Mouse (Mus musculus): ENCODE measurements around the gene Gtf2ird1. TPM values are rescaled to one million over a fixed set of nuclear protein-coding genes. Genes with fewer than 3 reads are reported as not detected.
"Not testable (repeated sequence)": the region's sequence is repeated elsewhere in the genome, so short reads cannot be mapped to it uniquely, and the experiment has no call there.

Gtf2ird1 gene
- polyA plus RNA-seq, 1 experiment: 31.9 TPM

GRCm38 (mm10) chr5:134372926-134373658 lies 83.4 kb downstream of the Gtf2ird1 start:
- no peak for TF ChIP-seq POLR2A (IDR thresholded peaks at IDR 0.05; ENCODE audit: extremely low read depth, insufficient read depth, low read length)
- 0 out of 2 replicates have a peak, but pooled peaks have one; percentile 14 for TF ChIP-seq CTCF (IDR thresholded peaks at IDR 0.05; ENCODE audit: extremely low read depth, insufficient read depth, low read length)
- no peak overlapping the region for H3K27ac ChIP-seq (ENCODE audit: insufficient read depth, low read length)
- H3K4me1 ChIP-seq (ENCODE audit: control insufficient read depth, insufficient read depth, low read length): no peaks in the 10 kb centered on the region
- no peak overlapping the region for H3K4me3 ChIP-seq (ENCODE audit: insufficient read depth, low read length)

DNA sequence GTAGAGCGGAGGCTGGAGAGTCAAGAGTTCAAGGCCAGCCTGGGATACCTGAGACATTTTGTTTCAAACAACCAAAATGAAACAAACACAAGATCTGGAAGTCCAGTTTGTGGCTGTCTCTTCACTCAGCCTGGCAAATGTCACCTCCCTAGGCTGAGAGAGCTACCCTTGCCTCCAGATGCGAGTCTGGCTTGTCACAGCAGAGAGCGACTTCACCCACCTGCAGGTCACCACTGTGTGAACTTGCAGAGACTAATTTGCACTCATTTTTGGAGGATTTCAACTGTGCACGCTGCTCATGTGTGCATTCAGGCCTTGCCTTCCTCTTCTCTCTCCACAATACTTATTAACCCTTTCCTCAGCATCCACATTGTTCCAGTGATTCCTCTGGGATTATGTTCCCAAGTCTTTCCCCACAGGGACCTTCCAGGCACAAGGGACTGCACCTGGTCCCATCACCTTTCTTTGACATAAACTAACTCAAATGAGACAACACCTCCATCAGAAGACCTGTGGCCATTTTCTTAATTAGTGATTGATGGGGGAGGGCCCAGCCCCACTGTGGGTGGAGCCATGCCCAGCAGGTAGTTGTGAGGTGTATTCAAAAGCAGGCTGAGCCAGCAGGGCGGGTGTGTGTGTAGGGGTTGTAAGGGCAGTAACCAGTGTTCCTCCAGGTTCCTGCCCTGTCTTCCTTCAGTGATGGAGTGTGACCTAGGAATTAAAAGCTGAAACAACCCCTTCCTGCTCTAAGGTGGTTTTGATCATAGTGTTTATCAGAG lies 84.8 kb downstream of the Gtf2ird1 start:
- H3K4me1 ChIP-seq (ENCODE audit: control insufficient read depth, insufficient read depth, low read length): no peaks in the 10 kb centered on the region
- H3K27ac ChIP-seq (ENCODE audit: insufficient read depth, low read length): no peak overlapping the region
- H3K4me3 ChIP-seq (ENCODE audit: insufficient read depth, low read length): no peak overlapping the region
- no peak for TF ChIP-seq POLR2A (IDR thresholded peaks at IDR 0.05; ENCODE audit: extremely low read depth, insufficient read depth, low read length)
- no peak for TF ChIP-seq CTCF (IDR thresholded peaks at IDR 0.05; ENCODE audit: extremely low read depth, insufficient read depth, low read length)

- TF ChIP-seq POLR2A (IDR thresholded peaks at IDR 0.05; ENCODE audit: extremely low read depth, insufficient read depth, low read length): no peak
- TF ChIP-seq CTCF (IDR thresholded peaks at IDR 0.05; ENCODE audit: extremely low read depth, insufficient read depth, low read length): no peak
- H3K27ac ChIP-seq (ENCODE audit: insufficient read depth, low read length): no peak overlapping the region
- no peaks in the 10 kb centered on the region for H3K4me1 ChIP-seq (ENCODE audit: control insufficient read depth, insufficient read depth, low read length)
- H3K4me3 ChIP-seq (ENCODE audit: insufficient read depth, low read length): no peak overlapping the region
Measured at GRCm38 (mm10) chr5:134370831-134371230, 85.7 kb downstream of the Gtf2ird1 start.

- Histone ChIP-seq H3K4me3 (ENCODE audit: insufficient read depth, low read length) (no peak overlapping the region), H3K27ac (ENCODE audit: insufficient read depth, low read length) (no peak overlapping the region), H3K4me1 (ENCODE audit: control insufficient read depth, insufficient read depth, low read length) (no peaks in the 10 kb centered on the region)
- TF ChIP-seq CTCF (IDR thresholded peaks at IDR 0.05; ENCODE audit: extremely low read depth, insufficient read depth, low read length) (no peak), POLR2A (IDR thresholded peaks at IDR 0.05; ENCODE audit: extremely low read depth, insufficient read depth, low read length) (no peak)
Measured at GRCm38 (mm10) chr5:134359101-134359500, 97.4 kb downstream of the Gtf2ird1 start.

DNA sequence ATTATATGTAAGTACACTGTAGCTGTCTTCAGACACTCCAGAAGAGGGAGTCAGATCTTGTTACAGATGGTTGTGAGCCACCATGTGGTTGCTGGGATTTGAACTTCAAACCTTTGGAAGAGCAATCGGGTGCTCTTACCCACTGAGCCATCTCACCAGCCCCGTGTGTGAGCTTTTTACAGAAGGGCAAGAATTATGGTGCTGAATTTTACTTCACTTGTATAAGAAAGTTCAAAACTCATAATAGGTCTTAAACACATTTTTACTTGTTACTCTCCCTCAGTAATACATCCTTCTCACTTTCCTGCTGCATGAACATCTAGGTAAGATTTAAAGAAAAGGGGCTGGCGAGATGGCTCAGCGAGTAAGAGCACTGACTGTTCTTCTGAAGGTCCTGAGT lies 101.1 kb downstream of the Gtf2ird1 start:
- H3K4me1 ChIP-seq (ENCODE audit: control insufficient read depth, insufficient read depth, low read length); H3K4me3 ChIP-seq (ENCODE audit: insufficient read depth, low read length); H3K27ac ChIP-seq (ENCODE audit: insufficient read depth, low read length): not testable (repeated sequence)

DNA sequence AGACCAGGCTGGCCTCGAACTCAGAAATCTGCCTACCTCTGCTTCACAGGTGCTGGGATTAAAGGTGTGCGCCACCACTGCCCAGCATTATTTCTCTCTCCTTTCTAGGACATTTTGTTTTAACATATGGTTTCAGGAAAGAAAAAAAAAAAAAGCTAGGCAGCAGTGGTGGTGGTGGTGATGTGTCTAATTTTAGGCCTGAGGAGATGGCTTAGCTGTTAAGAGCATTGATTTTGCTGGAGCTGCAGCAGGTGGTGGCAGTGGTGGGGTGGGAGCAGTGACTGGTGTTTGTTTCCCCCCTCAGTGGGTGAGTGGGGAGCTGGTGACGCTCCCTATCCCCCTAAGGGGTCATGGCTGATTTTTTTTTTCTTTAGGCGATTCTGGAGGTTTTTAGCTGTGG lies 103.4 kb downstream of the Gtf2ird1 start:
- TF ChIP-seq CTCF (IDR thresholded peaks at IDR 0.05; ENCODE audit: extremely low read depth, insufficient read depth, low read length) (no peak), POLR2A (IDR thresholded peaks at IDR 0.05; ENCODE audit: extremely low read depth, insufficient read depth, low read length) (no peak)
- peak overlapping the region; percentile 8; the same call in 1 of the 2 replicates for H3K27ac ChIP-seq (ENCODE audit: insufficient read depth, low read length)
- H3K4me3 ChIP-seq (ENCODE audit: insufficient read depth, low read length): no peak overlapping the region
- H3K4me1 ChIP-seq (ENCODE audit: control insufficient read depth, insufficient read depth, low read length): peaks cover 5% of the 10 kb centered on the region

DNA sequence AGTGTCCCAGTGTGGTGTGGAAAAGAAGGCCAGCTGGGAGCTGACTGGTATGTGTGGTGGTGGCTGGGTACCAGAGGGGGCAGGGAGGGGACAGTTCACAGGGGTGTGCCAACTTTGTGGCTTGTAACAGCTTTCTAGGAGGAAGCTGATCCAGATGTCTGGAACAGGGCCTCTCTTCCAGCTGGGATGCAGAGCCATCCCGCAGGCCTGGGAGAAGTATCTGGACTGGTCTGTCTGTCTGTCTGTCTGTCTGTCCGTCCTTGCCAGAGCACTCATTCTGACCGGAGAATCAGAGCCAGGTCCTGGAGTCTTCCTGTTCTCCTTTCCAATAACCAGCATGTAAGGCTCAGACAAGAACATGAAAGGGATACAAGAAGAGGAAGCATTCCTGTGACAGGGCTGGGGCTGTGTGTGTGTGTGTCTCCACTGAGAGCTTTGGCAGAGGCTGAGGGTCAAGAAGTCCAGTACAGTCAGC lies 104.0 kb downstream of the Gtf2ird1 start:
- H3K27ac ChIP-seq (ENCODE audit: insufficient read depth, low read length): peak overlapping the region; percentile 5; the same call in 1 of the 2 replicates
- H3K4me1 ChIP-seq (ENCODE audit: control insufficient read depth, insufficient read depth, low read length): peaks cover 5% of the 10 kb centered on the region
- H3K4me3 ChIP-seq (ENCODE audit: insufficient read depth, low read length): no peak overlapping the region
- TF ChIP-seq POLR2A (IDR thresholded peaks at IDR 0.05; ENCODE audit: extremely low read depth, insufficient read depth, low read length): no peak
- TF ChIP-seq CTCF (IDR thresholded peaks at IDR 0.05; ENCODE audit: extremely low read depth, insufficient read depth, low read length): no peak

DNA sequence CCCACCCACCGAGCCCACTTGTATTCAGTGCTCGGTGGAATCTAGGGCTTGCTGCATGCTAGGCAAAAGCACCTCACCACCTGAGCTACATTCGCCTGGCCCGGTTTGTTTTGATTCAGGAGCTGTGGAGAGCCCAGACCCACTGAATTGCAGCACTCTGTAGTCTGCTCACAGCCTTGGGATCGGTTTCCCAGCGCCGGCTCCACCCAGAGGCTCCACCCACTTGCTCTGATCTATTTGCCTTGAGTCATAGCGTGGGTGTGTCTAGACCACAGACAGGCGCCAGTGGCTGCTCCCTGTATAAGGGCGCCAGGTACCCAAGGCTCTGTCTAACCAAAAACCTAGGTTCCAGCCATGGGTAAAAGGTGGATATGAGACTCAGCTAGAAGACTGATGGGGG lies 105.9 kb downstream of the Gtf2ird1 start:
- H3K27ac ChIP-seq (ENCODE audit: insufficient read depth, low read length): no peak overlapping the region

DNA sequence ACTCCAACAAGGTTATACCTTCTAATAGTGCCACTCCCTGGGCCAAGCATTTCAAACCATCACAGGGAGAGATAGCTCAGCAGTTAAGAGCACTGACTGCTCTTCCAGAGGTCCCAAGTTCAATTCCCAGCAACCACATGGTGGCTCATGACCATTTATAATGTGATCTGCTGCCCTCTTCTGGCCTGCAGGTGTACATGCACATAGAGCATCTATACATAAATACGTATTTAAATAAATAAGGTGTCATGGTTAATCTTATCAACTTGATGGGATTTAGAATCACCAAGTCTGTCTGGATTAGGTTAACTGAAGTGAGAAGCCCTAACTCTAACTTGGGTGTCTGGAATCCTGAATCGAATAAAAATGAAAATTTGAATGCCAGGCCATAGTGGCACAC lies 109.5 kb downstream of the Gtf2ird1 start:
- TF ChIP-seq CTCF (IDR thresholded peaks at IDR 0.05; ENCODE audit: extremely low read depth, insufficient read depth, low read length): peak; percentile 32
- no peak for TF ChIP-seq POLR2A (IDR thresholded peaks at IDR 0.05; ENCODE audit: extremely low read depth, insufficient read depth, low read length)
- Histone ChIP-seq H3K27ac (ENCODE audit: insufficient read depth, low read length) (no peak overlapping the region), H3K4me1 (ENCODE audit: control insufficient read depth, insufficient read depth, low read length) (peaks cover 1% of the 10 kb centered on the region; the same call in 1 of the 2 replicates), H3K4me3 (ENCODE audit: insufficient read depth, low read length) (no peak overlapping the region)

More for the DNA sequence above, 105.9 kb downstream of the Gtf2ird1 start:
- TF ChIP-seq CTCF (IDR thresholded peaks at IDR 0.05; ENCODE audit: extremely low read depth, insufficient read depth, low read length): no peak
- TF ChIP-seq POLR2A (IDR thresholded peaks at IDR 0.05; ENCODE audit: extremely low read depth, insufficient read depth, low read length): peak; percentile 70; the same call in 1 of the 2 replicates
- H3K4me3 ChIP-seq (ENCODE audit: insufficient read depth, low read length): no peak overlapping the region
- H3K4me1 ChIP-seq (ENCODE audit: control insufficient read depth, insufficient read depth, low read length): peaks cover 5% of the 10 kb centered on the region

DNA sequence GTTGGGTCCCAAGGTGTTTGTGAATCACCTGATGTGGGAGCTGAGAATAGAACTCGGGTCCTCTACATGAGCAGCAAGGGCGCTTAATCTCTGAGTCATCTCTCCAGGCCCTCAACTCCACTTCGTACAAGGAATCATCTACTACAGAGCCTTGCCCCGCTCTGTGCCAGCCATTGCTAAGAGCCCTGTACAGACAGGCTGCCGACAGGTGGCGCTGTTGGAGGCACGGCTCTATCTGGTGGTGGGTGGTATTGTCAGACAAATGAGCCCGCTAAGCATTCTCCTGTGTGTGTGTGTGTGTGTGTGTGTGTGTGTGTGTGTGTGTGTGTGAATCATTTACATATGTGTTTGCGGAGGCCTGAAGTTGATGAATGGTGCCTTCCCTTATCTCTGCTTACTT lies 111.1 kb downstream of the Gtf2ird1 start:
- Histone ChIP-seq H3K4me1 (ENCODE audit: control insufficient read depth, insufficient read depth, low read length) (no peaks in the 10 kb centered on the region), H3K4me3 (ENCODE audit: insufficient read depth, low read length) (no peak overlapping the region), H3K27ac (ENCODE audit: insufficient read depth, low read length) (no peak overlapping the region)
- TF ChIP-seq CTCF (IDR thresholded peaks at IDR 0.05; ENCODE audit: extremely low read depth, insufficient read depth, low read length) (peak; percentile 46), POLR2A (IDR thresholded peaks at IDR 0.05; ENCODE audit: extremely low read depth, insufficient read depth, low read length) (no peak)
